Mouse (Mus musculus): ENCODE results near the gene Lta. TPM values are rescaled to one million over a fixed set of nuclear protein-coding genes. Genes with fewer than 3 reads are reported as not detected.

Lta gene
- total and polyA plus RNA-seq, 2 experiments from 2014 or later: 0.47 to 0.85 TPM

- 82% methylated on average over 7 of the region's 7 CpGs for WGBS
- H3K27ac ChIP-seq: no peak overlapping the region
- H3K9ac ChIP-seq (replicated peaks; ENCODE audit: low read length): no peak overlapping the region
- ATAC-seq (no peak), DNase-seq (ENCODE audit: low spot score) (no peak)
- peaks cover 75% of the 10 kb centered on the region for H3K36me3 ChIP-seq (ENCODE audit: insufficient read depth, low read length)
- H3K9me3 ChIP-seq (ENCODE audit: low read length): no peaks in the 10 kb centered on the region
- H3K4me2 ChIP-seq (ENCODE audit: low read depth, low read length): no peak overlapping the region
- H3K27me3 ChIP-seq (ENCODE audit: insufficient read depth, low read length): no peaks in the 10 kb centered on the region
- TF ChIP-seq CTCF (IDR thresholded peaks at IDR 0.05; ENCODE audit: low read depth): no peak
- H3K4me3 ChIP-seq (ENCODE audit: low read length): no peak overlapping the region
- H3K4me1 ChIP-seq (ENCODE audit: insufficient read depth, low read length): 0 out of 2 replicates have a peak, but pooled peaks cover 3% of the 10 kb centered on the region
Observed at GRCm38 (mm10) chr17:35159638-35160037, 45.5 kb downstream of the Lta start.

GRCm38 (mm10) chr17:35158850-35159593 lies 46.1 kb downstream of the Lta start:
- DNase-seq (ENCODE audit: low spot score): no peak

GRCm38 (mm10) chr17:35157661-35158175 lies 47.4 kb downstream of the Lta start:
- H3K4me2 ChIP-seq (ENCODE audit: low read depth, low read length): no peak overlapping the region
- no peak overlapping the region for H3K9ac ChIP-seq (replicated peaks; ENCODE audit: low read length)
- H3K4me1 ChIP-seq (ENCODE audit: insufficient read depth, low read length): 0 out of 2 replicates have a peak, but pooled peaks cover 3% of the 10 kb centered on the region
- peaks cover 94% of the 10 kb centered on the region for H3K36me3 ChIP-seq (ENCODE audit: insufficient read depth, low read length)
- no peak overlapping the region for H3K4me3 ChIP-seq (ENCODE audit: low read length)
- ATAC-seq (no peak), DNase-seq (ENCODE audit: low spot score) (no peak)
- H3K27ac ChIP-seq: no peak overlapping the region
- H3K9me3 ChIP-seq (ENCODE audit: low read length): no peaks in the 10 kb centered on the region
- WGBS: 89% methylated on average over 8 of the region's 8 CpGs
- TF ChIP-seq CTCF (IDR thresholded peaks at IDR 0.05; ENCODE audit: low read depth): no peak
- no peaks in the 10 kb centered on the region for H3K27me3 ChIP-seq (ENCODE audit: insufficient read depth, low read length)

More at GRCm38 (mm10) chr17:35158850-35159593, 46.1 kb downstream of the Lta start:
- H3K9me3 ChIP-seq (ENCODE audit: low read length): no peaks in the 10 kb centered on the region
- no peak for TF ChIP-seq CTCF (IDR thresholded peaks at IDR 0.05; ENCODE audit: low read depth)
- H3K9ac ChIP-seq (replicated peaks; ENCODE audit: low read length): no peak overlapping the region
- no peak overlapping the region for H3K4me3 ChIP-seq (ENCODE audit: low read length)
- 95% methylated on average over 16 of the region's 16 CpGs for WGBS
- no peak overlapping the region for H3K4me2 ChIP-seq (ENCODE audit: low read depth, low read length)
- H3K36me3 ChIP-seq (ENCODE audit: insufficient read depth, low read length): peaks cover 81% of the 10 kb centered on the region
- no peak for ATAC-seq
- no peak overlapping the region for H3K27ac ChIP-seq
- H3K4me1 ChIP-seq (ENCODE audit: insufficient read depth, low read length): 0 out of 2 replicates have a peak, but pooled peaks cover 3% of the 10 kb centered on the region
- no peaks in the 10 kb centered on the region for H3K27me3 ChIP-seq (ENCODE audit: insufficient read depth, low read length)

GRCm38 (mm10) chr17:35157254-35157653 lies 47.9 kb downstream of the Lta start:
- Histone ChIP-seq H3K4me2 (ENCODE audit: low read depth, low read length) (no peak overlapping the region), H3K4me1 (ENCODE audit: insufficient read depth, low read length) (no peaks in the 10 kb centered on the region), H3K9ac (replicated peaks; ENCODE audit: low read length) (no peak overlapping the region), H3K4me3 (ENCODE audit: low read length) (no peak overlapping the region), H3K27ac (no peak overlapping the region), H3K9me3 (ENCODE audit: low read length) (no peaks in the 10 kb centered on the region), H3K36me3 (ENCODE audit: insufficient read depth, low read length) (peaks cover 99% of the 10 kb centered on the region), H3K27me3 (ENCODE audit: insufficient read depth, low read length) (no peaks in the 10 kb centered on the region)
- DNase-seq (ENCODE audit: low spot score): no peak
- WGBS: 90% methylated on average over 8 of the region's 8 CpGs
- no peak for ATAC-seq
- no peak for TF ChIP-seq CTCF (IDR thresholded peaks at IDR 0.05; ENCODE audit: low read depth)

- H3K4me1 ChIP-seq (ENCODE audit: insufficient read depth, low read length): no peaks in the 10 kb centered on the region
- 88% methylated on average over 33 of the region's 33 CpGs for WGBS
Observed at GRCm38 (mm10) chr17:35156461-35157200, 48.5 kb downstream of the Lta start.

GRCm38 (mm10) chr17:35155451-35155850 lies 49.7 kb downstream of the Lta start:
- no peak for ATAC-seq
- Histone ChIP-seq H3K27me3 (ENCODE audit: insufficient read depth, low read length) (no peaks in the 10 kb centered on the region), H3K4me2 (ENCODE audit: low read depth, low read length) (no peak overlapping the region), H3K4me1 (ENCODE audit: insufficient read depth, low read length) (no peaks in the 10 kb centered on the region), H3K36me3 (ENCODE audit: insufficient read depth, low read length) (peaks cover 96% of the 10 kb centered on the region), H3K27ac (no peak overlapping the region), H3K9ac (replicated peaks; ENCODE audit: low read length) (no peak overlapping the region), H3K9me3 (ENCODE audit: low read length) (no peaks in the 10 kb centered on the region), H3K4me3 (ENCODE audit: low read length) (no peak overlapping the region)
- TF ChIP-seq CTCF (IDR thresholded peaks at IDR 0.05; ENCODE audit: low read depth): no peak
- 84% methylated on average over 12 of the region's 12 CpGs for WGBS
- DNase-seq (ENCODE audit: low spot score): no peak

More at GRCm38 (mm10) chr17:35156461-35157200, 48.5 kb downstream of the Lta start:
- Histone ChIP-seq H3K4me3 (ENCODE audit: low read length) (no peak overlapping the region), H3K9ac (replicated peaks; ENCODE audit: low read length) (no peak overlapping the region), H3K4me2 (ENCODE audit: low read depth, low read length) (no peak overlapping the region), H3K9me3 (ENCODE audit: low read length) (no peaks in the 10 kb centered on the region), H3K27me3 (ENCODE audit: insufficient read depth, low read length) (no peaks in the 10 kb centered on the region), H3K27ac (no peak overlapping the region), H3K36me3 (ENCODE audit: insufficient read depth, low read length) (peaks cover 98% of the 10 kb centered on the region)
- TF ChIP-seq CTCF (IDR thresholded peaks at IDR 0.05; ENCODE audit: low read depth): no peak
- ATAC-seq (no peak), DNase-seq (ENCODE audit: low spot score) (no peak)
